ENCODE assay signal across 10 mouse cellular contexts in the genomic region with DNA sequence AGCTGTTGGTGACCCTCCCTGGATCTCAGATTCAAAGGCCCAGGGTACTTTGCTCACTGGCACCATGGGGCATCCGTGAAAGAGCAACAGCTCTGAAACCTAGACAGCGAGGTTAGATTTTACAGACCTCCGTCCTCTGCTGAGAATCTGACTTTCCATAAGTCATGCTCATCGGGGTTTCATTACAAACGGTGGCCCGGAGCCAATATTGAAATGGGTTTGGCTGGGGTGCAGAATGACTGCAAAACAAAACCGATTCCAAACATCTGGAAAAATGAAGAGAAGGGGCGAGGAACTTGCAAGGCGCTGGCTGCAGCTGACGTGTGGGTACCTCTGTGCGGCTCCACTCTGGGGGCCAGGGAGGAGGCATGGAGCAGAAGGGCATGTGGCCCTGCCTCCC. TPM values are rescaled to one million over a fixed set of nuclear protein-coding genes. Genes with fewer than 3 reads are reported as not detected.
DNase-seq lines count a peak whose midpoint lies in the region; ATAC-seq lines count a peak whose summit lies in the region.
"Had no signal": no experiment of that assay in that cellular context is flagged by ENCODE, and none has a peak within 500 bp of the region (broad histone marks: within the 10 kb centered on the region; RNA-seq: fewer than 3 reads in every experiment).

No protein-coding gene starts in this region.

- no peak overlapping the region for H3K4me3 ChIP-seq in heart, embryonic 13.5 days
- no peak overlapping the region for H3K4me3 ChIP-seq in heart, embryonic 12.5 days
- H3K4me3 ChIP-seq in kidney, embryonic 15.5 days (replicated peaks), result no peak overlapping the region
- no peak overlapping the region for H3K4me3 ChIP-seq in stomach, embryonic 16.5 days (replicated peaks; ENCODE audit: low read length)

- peak overlapping the region; percentile 9; the same call in 1 of the 2 replicates for H3K27ac ChIP-seq in heart, embryonic 13.5 days (replicated peaks)
- H3K27ac ChIP-seq in heart, embryonic 12.5 days (ENCODE audit: poor library complexity, severe bottlenecking), result no peak overlapping the region
- peak overlapping the region; percentile 41; the same call in 1 of the 2 replicates for H3K27ac ChIP-seq in kidney, embryonic 15.5 days
- H3K27ac ChIP-seq in stomach, embryonic 16.5 days (ENCODE audit: low read length), result peak overlapping the region; percentile 58

- no peak overlapping the region for H3K4me2 ChIP-seq in heart, embryonic 13.5 days
- H3K4me2 ChIP-seq in heart, embryonic 12.5 days, result no peak overlapping the region
- H3K4me2 ChIP-seq in kidney, embryonic 15.5 days, result no peak overlapping the region
- no peak overlapping the region; the same call in 1 of the 2 replicates for H3K4me2 ChIP-seq in stomach, embryonic 16.5 days (ENCODE audit: low read depth, low read length)

- H3K36me3 ChIP-seq in heart, embryonic 13.5 days, result peaks cover 88% of the 10 kb centered on the region
- H3K36me3 ChIP-seq in heart, embryonic 12.5 days, result peaks cover 72% of the 10 kb centered on the region
- H3K36me3 ChIP-seq in kidney, embryonic 15.5 days, result peaks cover 89% of the 10 kb centered on the region
- H3K36me3 ChIP-seq in stomach, embryonic 16.5 days (ENCODE audit: control insufficient read depth, insufficient read depth, low read length), result peaks cover 7% of the 10 kb centered on the region; the same call in 1 of the 2 replicates

- ATAC-seq in heart, embryonic 13.5 days (ENCODE audit: extremely low read depth, insufficient number of reproducible peaks, low FRiP score, low TSS enrichment), result no peak
- no peak for ATAC-seq in heart, embryonic 12.5 days (ENCODE audit: insufficient number of reproducible peaks, low FRiP score)
- ATAC-seq in kidney, embryonic 15.5 days (replicated peaks; ENCODE audit: low FRiP score), result no peak
- ATAC-seq in stomach, embryonic 16.5 days (ENCODE audit: insufficient read depth, low FRiP score), result no peak
- ATAC-seq in inflammation-experienced regulatory T-cells, adult 6 months, result no peak

- H3K27me3 ChIP-seq in heart, embryonic 13.5 days (replicated peaks), result no peaks in the 10 kb centered on the region
- H3K27me3 ChIP-seq in heart, embryonic 12.5 days (replicated peaks), result no peaks in the 10 kb centered on the region
- H3K27me3 ChIP-seq in kidney, embryonic 15.5 days, result no peaks in the 10 kb centered on the region
- H3K27me3 ChIP-seq in stomach, embryonic 16.5 days (ENCODE audit: control insufficient read depth, insufficient read depth, low read length), result no peaks in the 10 kb centered on the region
- H3K27me3 ChIP-seq: CH12.LX had no signal

- no peak overlapping the region for H3K9ac ChIP-seq in heart, embryonic 13.5 days
- no peak overlapping the region for H3K9ac ChIP-seq in heart, embryonic 12.5 days
- H3K9ac ChIP-seq in kidney, embryonic 15.5 days, result no peak overlapping the region
- H3K9ac ChIP-seq in stomach, embryonic 16.5 days (ENCODE audit: low read length), result no peak overlapping the region

- WGBS in heart, embryonic 13.5 days, result 73% methylated on average over 11 of the region's 11 CpGs
- WGBS in heart, embryonic 12.5 days, result 80% methylated on average over 11 of the region's 11 CpGs
- 61% methylated on average over 11 of the region's 11 CpGs for WGBS in kidney, embryonic 15.5 days
- 47% methylated on average over 11 of the region's 11 CpGs for WGBS in stomach, embryonic 16.5 days

- peaks cover 69% of the 10 kb centered on the region for H3K4me1 ChIP-seq in heart, embryonic 13.5 days
- peaks cover 33% of the 10 kb centered on the region for H3K4me1 ChIP-seq in heart, embryonic 12.5 days (replicated peaks)
- peaks cover 50% of the 10 kb centered on the region for H3K4me1 ChIP-seq in kidney, embryonic 15.5 days
- peaks cover 37% of the 10 kb centered on the region for H3K4me1 ChIP-seq in stomach, embryonic 16.5 days (ENCODE audit: control insufficient read depth, insufficient read depth, low read length)

- DNase-seq in testis, postnatal 10 days (ENCODE audit: low spot score), result peak; percentile 54
- DNase-seq in testis, postnatal 14 days (ENCODE audit: low spot score), result no peak
- DNase-seq in layer of hippocampus, adult 9-11 months, result no peak

- H3K9me3 ChIP-seq in heart, embryonic 13.5 days, result no peaks in the 10 kb centered on the region
- H3K9me3 ChIP-seq in heart, embryonic 12.5 days (replicated peaks), result no peaks in the 10 kb centered on the region
- H3K9me3 ChIP-seq in kidney, embryonic 15.5 days (replicated peaks), result no peaks in the 10 kb centered on the region
- no peaks in the 10 kb centered on the region for H3K9me3 ChIP-seq in stomach, embryonic 16.5 days (replicated peaks; ENCODE audit: control insufficient read depth, low read length)

RNA-seq across cellular contexts. Expression of gene Aagab, which starts 49.1 kb away (rescaled TPM):
- polyA plus RNA-seq in heart, embryonic 13.5 days (2015; fragmentation: Nextera tagmentation; extraction: Ambion mirVana), result 21.8 and 23.1 TPM in 2 replicates
- 23.2 and 26.2 TPM in 2 replicates for polyA plus RNA-seq in heart, embryonic 12.5 days (2016; fragmentation: Nextera tagmentation; extraction: Ambion mirVana)
- polyA plus RNA-seq in kidney, embryonic 15.5 days (2015; fragmentation: Nextera tagmentation; extraction: Ambion mirVana), result 32.7 and 33.3 TPM in 2 replicates
- 32.6 and 40.8 TPM in 2 replicates for polyA plus RNA-seq in stomach, embryonic 16.5 days (2015; fragmentation: Nextera tagmentation; extraction: Ambion mirVana)
- 10 to 100 TPM; 31.0 to 49.0 (median 47.8) TPM for polyA plus RNA-seq in inflammation-experienced regulatory T-cells, adult 6 months (2017; shearing (Covaris generic))

RNA-seq across cellular contexts. Expression of gene Iqch, which starts 49.3 kb away (rescaled TPM):
- polyA plus RNA-seq in heart, embryonic 13.5 days (2015; fragmentation: Nextera tagmentation; extraction: Ambion mirVana), result 0.08 TPM in 1 of 2 replicates, not detected in the other
- 0.08 TPM in 1 of 2 replicates, not detected in the other for polyA plus RNA-seq in heart, embryonic 12.5 days (2016; fragmentation: Nextera tagmentation; extraction: Ambion mirVana)
- polyA plus RNA-seq in kidney, embryonic 15.5 days (2015; fragmentation: Nextera tagmentation; extraction: Ambion mirVana), result 0.04 TPM in 1 of 2 replicates, not detected in the other
- 0.04 and 0.10 TPM in 2 replicates for polyA plus RNA-seq in stomach, embryonic 16.5 days (2015; fragmentation: Nextera tagmentation; extraction: Ambion mirVana)
- polyA plus RNA-seq in inflammation-experienced regulatory T-cells, adult 6 months (2017; shearing (Covaris generic)), result not detected
- polyA plus RNA-seq: liver, embryonic 16.5 days had no signal
